Mouse (Mus musculus) intestine, postnatal 0 days (tissue): ENCODE data around the gene Trio. TPM values are rescaled to one million over a fixed set of nuclear protein-coding genes. Genes with fewer than 3 reads are reported as not detected.

Experiments used
- ATAC-seq: fragments of 200-750 bp; cut with Nextera tagmentation; 2 replicates; pipeline ENCODE4 v1.8.0; 2017; ENCODE audit warnings: mild to moderate bottlenecking, moderate TSS enrichment, moderate library complexity
- H3K27ac ChIP-seq: fragments of 300-500 bp; sonication (generic); 2 replicates; pipeline ENCODE4 v1.5.1; 2014; ENCODE audit warnings: mild to moderate bottlenecking, low read depth, low read length, moderate library complexity
- H3K27me3 ChIP-seq: fragments of 300-500 bp; sonication (generic); replicated peaks from 2 replicates; pipeline ENCODE4 v1.6.1; 2014; ENCODE audit warnings: low read length, mixed read lengths; ENCODE audit not compliant: control insufficient read depth, insufficient read depth
- H3K36me3 ChIP-seq: fragments of 300-500 bp; sonication (generic); 2 replicates; pipeline ENCODE4 v1.6.1; 2014; ENCODE audit warnings: mild to moderate bottlenecking, moderate library complexity; ENCODE audit not compliant: control insufficient read depth, insufficient read depth
- H3K4me1 ChIP-seq: fragments of 300-500 bp; sonication (generic); replicated peaks from 2 replicates; pipeline ENCODE4 v1.6.1; 2014; ENCODE audit warnings: antibody characterized with exemption, low read length, mixed read lengths; ENCODE audit not compliant: control insufficient read depth, insufficient read depth
- H3K4me2 ChIP-seq: fragments of 300-500 bp; sonication (generic); replicated peaks from 2 replicates; pipeline ENCODE4 v1.6.1; 2014; ENCODE audit warnings: low read depth, mild to moderate bottlenecking, moderate library complexity
- H3K4me3 ChIP-seq: fragments of 300-500 bp; sonication (generic); 2 replicates; pipeline ENCODE4 v1.5.1; 2014; ENCODE audit warnings: low read depth, low read length
- H3K9ac ChIP-seq: fragments of 300-500 bp; sonication (generic); 2 replicates; pipeline ENCODE4 v1.6.1; 2014; ENCODE audit warnings: mild to moderate bottlenecking, low read depth, low read length
- H3K9me3 ChIP-seq: fragments of 300-500 bp; sonication (generic); 2 replicates; pipeline ENCODE4 v1.6.1; 2016; ENCODE audit warnings: mixed run types; ENCODE audit not compliant: control insufficient read depth
- CTCF ChIP-seq: sonication (generic); IDR thresholded peaks from 2 replicates; pipeline ENCODE4 v1.5.1; 2016; ENCODE audit warnings: low read depth, mild to moderate bottlenecking, control low read depth, antibody characterized with exemption, moderate library complexity
- WGBS: fragments of 180-500 bp; shearing (Covaris S2); extraction: QIAGEN DNeasy Blood & Tissue Kit; methylation state at CpG from one replicate; pipeline ENCODE4 v1.1.7; 2014; 5-methylcytosine and 5-hydroxymethylcytosine counted together
- polyA plus RNA-seq: library from polyadenylated mRNA; unstranded; fragments of >200 nt; fragmentation: Nextera tagmentation; extraction: Ambion mirVana; gene quantifications from 2 replicates; pipeline ENCODE4 v1.2.1, GENCODE M21; 2015

The Trio gene
- polyA plus RNA-seq, 1 experiment from 2014 or later = 10.0 TPM

- H3K4me1 ChIP-seq = no peaks in the 10 kb centered on the region
- H3K4me2 ChIP-seq = no peak overlapping the region
- ATAC-seq = no peak
- no peak overlapping the region for H3K9ac ChIP-seq
- H3K4me3 ChIP-seq = no peak overlapping the region
- H3K27ac ChIP-seq = no peak overlapping the region
- no peaks in the 10 kb centered on the region for H3K27me3 ChIP-seq
- H3K36me3 ChIP-seq = no peaks in the 10 kb centered on the region
- 53% methylated on average over 3 of the region's 3 CpGs for WGBS
- H3K9me3 ChIP-seq = no peaks in the 10 kb centered on the region
- TF ChIP-seq CTCF = no peak
Measured at GRCm38 (mm10) chr15:28047711-28048110, 22.1 kb upstream of the Trio start.

- H3K4me1 ChIP-seq = no peaks in the 10 kb centered on the region
- H3K27ac ChIP-seq = no peak overlapping the region
- 32% methylated on average over 9 of the region's 9 CpGs for WGBS
- no peaks in the 10 kb centered on the region for H3K27me3 ChIP-seq
- H3K4me3 ChIP-seq = no peak overlapping the region
- no peaks in the 10 kb centered on the region for H3K36me3 ChIP-seq
- no peak for ATAC-seq
- H3K9me3 ChIP-seq = no peaks in the 10 kb centered on the region
- no peak overlapping the region for H3K9ac ChIP-seq
- no peak for TF ChIP-seq CTCF
- no peak overlapping the region for H3K4me2 ChIP-seq
Measured at GRCm38 (mm10) chr15:28041158-28041865, 15.7 kb upstream of the Trio start.

GRCm38 (mm10) chr15:28037651-28038050, 12.0 kb upstream of the Trio start:
- Histone ChIP-seq H3K4me1 (no peaks in the 10 kb centered on the region), H3K4me3 (no peak overlapping the region), H3K9me3 (no peaks in the 10 kb centered on the region), H3K36me3 (no peaks in the 10 kb centered on the region), H3K9ac (no peak overlapping the region), H3K27me3 (no peaks in the 10 kb centered on the region), H3K27ac (no peak overlapping the region), H3K4me2 (no peak overlapping the region)
- no peak for ATAC-seq
- no peak for TF ChIP-seq CTCF
- WGBS = 90% methylated on average over 6 of the region's 6 CpGs

GRCm38 (mm10) chr15:28035601-28036000, 10.0 kb upstream of the Trio start:
- Histone ChIP-seq H3K4me3 (no peak overlapping the region), H3K36me3 (no peaks in the 10 kb centered on the region), H3K4me1 (no peaks in the 10 kb centered on the region), H3K27ac (no peak overlapping the region), H3K9me3 (no peaks in the 10 kb centered on the region), H3K4me2 (no peak overlapping the region), H3K27me3 (no peaks in the 10 kb centered on the region), H3K9ac (no peak overlapping the region)
- ATAC-seq = no peak
- 60% methylated on average over 10 of the region's 10 CpGs for WGBS
- no peak for TF ChIP-seq CTCF

GRCm38 (mm10) chr15:28034636-28035035, 9.0 kb upstream of the Trio start:
- Histone ChIP-seq H3K4me2 (no peak overlapping the region), H3K27me3 (no peaks in the 10 kb centered on the region), H3K9me3 (no peaks in the 10 kb centered on the region), H3K4me1 (no peaks in the 10 kb centered on the region), H3K9ac (no peak overlapping the region), H3K27ac (no peak overlapping the region), H3K36me3 (no peaks in the 10 kb centered on the region), H3K4me3 (no peak overlapping the region)
- TF ChIP-seq CTCF = no peak
- ATAC-seq = no peak
- WGBS = 73% methylated on average over 10 of the region's 10 CpGs

- Histone ChIP-seq H3K27ac (no peak overlapping the region), H3K4me3 (no peak overlapping the region), H3K4me1 (no peaks in the 10 kb centered on the region), H3K27me3 (no peaks in the 10 kb centered on the region), H3K9ac (no peak overlapping the region), H3K9me3 (no peaks in the 10 kb centered on the region), H3K36me3 (no peaks in the 10 kb centered on the region), H3K4me2 (no peak overlapping the region)
- TF ChIP-seq CTCF = no peak
- no peak for ATAC-seq
- WGBS = 91% methylated on average over 7 of the region's 7 CpGs
Measured at GRCm38 (mm10) chr15:28029371-28029770, 3.7 kb upstream of the Trio start.
